Mouse (Mus musculus) hematopoietic stem cell, adult 5-6 weeks (primary cell): ENCODE data around the gene Tigd3. TPM values are rescaled to one million over a fixed set of nuclear protein-coding genes. Genes with fewer than 3 reads are reported as not detected.

Experiments used
- ATAC-seq, 2 experiments: fragments of 125-278 bp in 1 of 2; replicated peaks in 1 of 2; 2 replicates each; pipeline ENCODE4 v1.8.0; 2016 to 2017; ENCODE audit warnings: inconsistent platforms in 2 of 2, mild to moderate bottlenecking in 2 of 2, moderate number of reproducible peaks in 2 of 2, low read depth in 1 of 2, moderate TSS enrichment in 1 of 2; ENCODE audit not compliant: low FRiP score in 2 of 2, poor library complexity in 2 of 2, severe bottlenecking in 2 of 2, insufficient read depth in 1 of 2, low TSS enrichment in 1 of 2
- total RNA-seq: library from RNA; stranded (forward); fragments of 172-1452, 232-1000 nt; gene quantifications from 2 replicates; pipeline ENCODE4 v1.2.3, GENCODE M21; 2017

Gene Tigd3
- total RNA-seq, 1 experiment from 2014 or later = 2.6 TPM

DNA sequence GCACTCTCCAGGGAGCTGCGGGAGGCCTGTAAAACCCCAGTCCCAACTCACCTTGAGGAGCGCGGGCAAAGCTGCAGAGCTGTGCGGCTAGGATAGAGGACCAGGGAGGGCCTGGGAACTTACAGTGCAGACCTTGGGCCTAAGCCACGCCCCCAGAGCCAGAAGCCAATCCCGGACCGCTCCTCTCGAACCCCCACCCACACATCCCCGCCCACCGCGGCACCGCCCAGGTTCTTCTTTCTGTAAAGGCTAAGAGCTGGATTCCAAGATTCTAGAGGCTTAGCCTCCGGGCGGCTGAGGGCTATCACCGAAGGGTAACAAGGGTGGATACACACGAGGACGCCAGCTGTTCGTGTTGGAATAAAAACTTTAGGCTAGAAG is 30.8 kb upstream of the Tigd3 start, which contains the start of gene Cdc42ep2:
Gene Cdc42ep2 (minus strand): TSS at position 104 of the 381 bp plus-strand sequence.
- peak; percentile 96 for ATAC-seq

DNA sequence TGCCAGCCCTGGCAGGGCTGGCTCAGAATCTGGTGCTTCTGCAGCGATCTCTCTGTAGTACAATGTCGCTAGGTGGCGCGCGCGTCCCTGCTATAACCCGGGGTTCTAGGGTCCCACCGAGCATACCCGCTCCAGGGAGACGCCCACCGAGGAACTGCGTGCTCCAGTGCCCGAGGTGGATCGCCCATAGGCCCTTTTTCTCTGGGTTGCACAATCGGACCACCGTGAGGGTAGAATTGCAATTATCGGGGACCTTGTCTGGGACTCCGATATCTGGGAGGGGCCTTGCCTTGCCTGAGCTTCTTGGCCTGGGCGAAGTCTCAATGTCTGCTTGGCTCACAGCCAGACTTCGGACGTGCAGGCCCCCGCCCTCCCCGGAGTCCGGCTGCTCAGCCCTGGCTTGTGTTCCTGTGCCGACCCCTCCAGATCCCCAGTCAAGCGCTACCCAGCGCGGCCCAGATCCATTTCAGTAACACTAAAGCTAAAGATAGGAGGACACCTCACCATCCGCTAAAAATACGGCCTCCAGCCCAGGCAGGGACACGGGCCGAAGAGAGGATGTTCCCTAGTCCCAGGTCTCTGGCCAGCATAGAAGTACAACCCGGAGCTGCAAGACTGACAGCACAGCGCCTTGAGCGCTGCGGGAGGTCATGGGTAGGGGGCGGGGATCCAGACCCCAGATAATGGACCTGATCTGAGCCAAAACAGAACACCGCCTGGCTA is 30.2 kb upstream of the Tigd3 start:
- peak; percentile 38 to 66; a peak in 3 of 4 replicates for ATAC-seq

- ATAC-seq = no peak
Measured at GRCm38 (mm10) chr19:5922963-5923362, 29.0 kb upstream of the Tigd3 start.

DNA sequence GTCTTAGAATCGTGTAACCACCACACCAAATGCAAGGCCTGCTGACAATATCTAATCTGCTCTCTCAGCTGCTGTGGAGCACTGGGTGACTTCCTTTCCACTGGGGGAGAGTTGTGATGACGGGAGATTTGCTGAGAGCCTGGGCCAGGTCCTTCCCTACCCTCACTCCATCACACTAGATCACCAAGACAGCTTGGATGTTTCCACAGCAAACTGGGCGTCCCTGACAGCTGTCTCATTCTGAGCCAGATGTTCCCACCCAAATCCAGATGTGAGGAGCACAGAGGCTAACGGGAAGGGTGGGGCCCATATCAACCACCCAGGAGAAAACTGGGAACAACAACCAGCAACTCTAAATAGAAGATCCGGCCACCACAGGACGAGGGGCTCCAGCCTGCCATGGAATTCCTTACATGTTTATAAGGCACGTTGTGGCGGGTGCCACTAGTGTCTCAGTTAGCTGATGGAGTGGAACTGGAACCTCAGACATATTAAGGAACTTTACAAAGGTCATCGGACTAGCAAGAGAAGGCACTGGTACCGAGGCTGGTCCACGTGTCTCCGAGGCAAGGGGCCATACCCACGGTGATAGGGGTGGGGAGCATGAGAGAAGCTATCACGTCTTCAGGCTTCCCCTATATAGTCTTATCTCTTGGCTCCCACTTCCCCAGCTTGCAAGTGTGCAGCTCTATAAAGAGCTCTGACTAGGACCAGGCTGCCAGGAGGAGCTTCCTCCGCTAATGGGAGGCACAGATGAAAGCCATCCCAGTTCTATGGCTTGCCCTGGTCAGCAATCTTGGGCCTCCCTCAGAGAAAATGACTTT is 28.4 kb upstream of the Tigd3 start:
- no peak for ATAC-seq

DNA sequence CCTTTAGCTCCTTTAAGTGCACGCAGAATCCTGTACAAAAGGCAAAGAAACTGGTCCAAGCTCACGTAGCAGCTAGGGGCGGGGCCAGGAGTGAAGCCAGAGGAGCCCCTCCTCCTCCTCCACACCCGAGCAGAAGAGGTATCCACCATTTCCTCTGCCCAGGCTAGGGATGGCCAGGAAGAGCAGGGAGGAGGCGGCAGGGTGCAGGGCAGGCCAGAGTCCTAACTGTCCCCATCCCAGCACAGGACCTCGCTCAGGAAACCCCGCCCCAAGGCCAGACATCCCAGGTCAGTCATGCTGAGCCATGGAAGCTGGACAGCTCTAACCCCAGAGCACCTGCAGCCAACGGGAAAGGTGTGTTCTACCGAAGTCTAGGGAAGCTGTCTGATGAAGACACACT is 27.8 kb upstream of the Tigd3 start:
- ATAC-seq = no peak

DNA sequence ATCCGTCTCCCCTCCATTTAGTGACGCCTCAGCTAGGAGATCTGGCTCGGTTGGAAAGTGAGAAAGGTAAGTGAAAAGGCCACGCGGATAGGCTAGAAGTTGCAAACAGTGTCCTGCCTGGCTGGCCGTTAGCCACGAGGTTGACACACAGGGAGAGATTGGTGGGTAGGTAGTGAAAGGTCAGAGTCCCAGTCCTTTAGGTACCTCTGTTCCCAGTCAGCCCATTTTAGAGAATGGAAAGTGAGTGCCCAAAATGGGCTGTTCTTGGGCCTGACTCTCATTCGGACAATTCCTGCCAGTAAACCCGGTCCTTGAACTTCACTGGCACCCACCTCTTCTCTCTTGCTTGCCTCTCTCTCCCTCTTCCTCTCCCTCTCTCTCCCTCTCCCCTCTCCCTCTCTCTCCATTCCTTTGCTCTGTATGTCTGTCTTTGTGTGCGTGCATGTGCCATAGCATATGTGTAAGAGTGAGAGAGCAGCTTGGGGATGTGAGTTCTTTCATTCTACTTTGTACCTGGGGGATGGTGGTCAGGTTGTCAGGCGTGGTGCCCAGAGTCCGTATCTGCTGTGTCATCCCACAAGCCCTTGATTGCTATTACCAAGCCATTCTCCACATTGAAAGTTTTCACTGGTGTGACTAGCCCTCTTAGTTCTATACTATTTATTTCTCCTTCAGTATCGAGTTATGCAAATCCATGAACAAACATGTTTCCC is 19.2 kb upstream of the Tigd3 start, which contains the start of gene Dpf2:
Gene Dpf2 (minus strand): TSS at position 4 of the 713 bp plus-strand sequence.
- ATAC-seq = no peak

GRCm38 (mm10) chr19:5912103-5913006 is 18.4 kb upstream of the Tigd3 start:
- peak; percentile 96 to 97 for ATAC-seq

DNA sequence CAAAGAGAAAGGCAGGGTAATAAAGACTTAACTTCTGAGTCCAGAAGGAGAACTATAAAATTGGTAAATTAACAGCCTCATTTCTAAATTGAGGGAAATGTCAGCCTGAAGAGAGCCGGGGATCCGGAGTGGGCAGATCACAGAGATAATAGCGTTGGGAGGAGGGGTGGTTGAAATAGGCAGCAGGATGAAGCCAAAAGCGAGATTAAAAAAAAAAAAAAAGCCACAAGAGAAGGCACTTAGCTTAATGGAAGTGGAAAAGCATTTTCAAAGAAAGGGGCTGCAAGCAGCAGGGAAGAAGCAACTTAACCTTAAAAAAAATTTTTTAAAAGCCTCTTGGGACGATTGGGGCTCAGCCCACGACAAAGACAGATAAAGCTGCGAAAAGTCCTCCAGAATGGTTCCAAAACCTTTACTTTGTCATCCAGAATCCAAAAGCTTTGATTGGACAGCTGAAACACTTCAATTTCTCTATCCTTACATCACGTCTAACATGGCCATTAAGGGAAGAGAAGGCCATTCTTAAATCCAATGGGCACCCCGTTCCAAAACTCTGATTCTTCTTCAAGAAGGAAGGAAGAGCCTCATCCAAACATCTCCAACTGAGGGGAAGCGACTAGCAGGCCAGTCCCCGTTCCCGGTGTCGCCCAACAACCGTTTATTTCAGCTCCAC is 17.6 kb upstream of the Tigd3 start:
- ATAC-seq = no peak

- ATAC-seq = no peak
Measured at GRCm38 (mm10) chr19:5910221-5910620, 16.3 kb upstream of the Tigd3 start.

DNA sequence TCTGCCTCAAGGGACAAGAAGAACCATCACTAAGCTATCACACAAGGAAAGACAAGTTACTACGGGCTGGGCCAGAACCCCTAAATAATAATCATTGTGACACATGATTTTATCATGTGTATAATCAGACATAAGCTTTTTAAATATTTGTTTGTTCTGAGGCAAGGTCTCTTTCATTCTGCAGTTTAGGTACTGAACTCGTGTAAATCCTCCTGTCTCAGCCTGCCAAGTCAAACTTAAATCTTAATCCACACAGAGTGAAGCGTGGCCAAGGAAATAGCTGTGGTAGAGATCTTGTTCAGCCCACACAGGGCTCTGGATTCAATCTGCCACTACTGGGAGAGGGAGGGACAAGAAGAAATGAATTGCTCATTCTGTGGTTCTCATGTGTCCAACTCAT is 13.3 kb upstream of the Tigd3 start:
- ATAC-seq = no peak

DNA sequence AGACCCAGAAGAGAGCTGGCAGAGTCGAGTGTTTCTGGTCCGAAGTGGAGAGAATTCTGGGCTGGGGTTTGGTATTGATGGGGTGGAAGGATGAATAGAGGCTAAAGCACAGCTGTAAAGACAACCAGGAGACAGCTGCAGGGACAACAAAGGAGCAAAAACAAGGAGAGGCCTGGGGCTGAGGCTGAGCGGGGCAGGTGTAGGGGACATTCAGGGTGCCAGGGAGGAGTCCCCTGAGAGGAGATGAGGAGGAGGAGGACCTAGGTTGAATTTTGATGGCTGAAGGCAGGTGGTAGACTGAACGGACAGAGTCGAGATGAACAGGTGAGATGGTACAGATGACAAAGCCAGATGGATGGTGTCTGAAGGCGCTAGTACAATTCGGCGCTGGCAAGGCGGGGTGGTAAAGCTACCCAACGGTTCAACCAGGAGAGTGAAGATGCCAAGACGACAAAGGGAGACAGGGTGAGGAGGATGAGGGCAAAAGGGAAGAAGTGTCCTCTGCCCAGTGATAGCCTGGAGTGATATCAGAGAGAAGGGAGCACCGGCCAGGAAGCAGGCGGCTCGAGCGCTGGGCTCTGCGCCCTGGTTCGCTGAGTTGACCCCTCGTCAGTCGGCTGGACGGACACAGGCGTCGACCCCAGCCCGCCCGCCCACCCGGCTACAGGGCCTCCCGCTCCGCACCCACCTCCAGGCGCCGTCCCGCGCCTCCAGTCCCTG is 507 bp downstream of the Tigd3 start:
- no peak for ATAC-seq

- no peak for ATAC-seq
Measured at GRCm38 (mm10) chr19:5892735-5893134, 1.2 kb downstream of the Tigd3 start.

DNA sequence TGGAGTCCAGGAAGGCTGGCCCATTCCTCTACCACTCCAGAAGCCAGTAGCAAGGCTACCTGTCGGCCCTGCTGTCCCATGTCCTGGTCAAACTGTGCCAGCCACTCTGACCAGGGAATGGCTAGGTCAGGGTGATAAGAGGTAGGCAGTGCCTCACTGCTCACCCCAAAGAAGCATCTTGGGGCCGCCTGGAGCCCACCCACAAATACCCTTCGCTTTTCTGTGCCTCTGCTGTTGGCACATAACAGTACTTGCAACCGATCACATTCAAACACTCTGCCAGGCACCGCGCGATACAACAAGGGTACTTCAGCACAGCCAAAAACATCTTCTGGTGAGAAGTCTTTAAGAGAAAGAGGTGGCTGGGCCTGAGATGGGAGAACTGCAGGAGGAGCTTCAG is 1.7 kb downstream of the Tigd3 start:
- ATAC-seq = no peak

GRCm38 (mm10) chr19:5891521-5892258 is 2.3 kb downstream of the Tigd3 start:
- ATAC-seq = no peak

GRCm38 (mm10) chr19:5889211-5889610 is 4.7 kb downstream of the Tigd3 start:
- no peak for ATAC-seq
